Mouse (Mus musculus) cerebellum, adult 11-12 months (tissue): ENCODE data around the gene Mrpl24.
"Not testable (repeated sequence)": the region's sequence is repeated elsewhere in the genome, so short reads cannot be mapped to it uniquely, and the experiment has no call there.

ENCODE experiments used
- DNase-seq: peaks from one replicate; pipeline ENCODE4 v3.0.0; 2022

Mrpl24 gene

GRCm38 (mm10) chr3:87919336-87920108 is at the start of gene Mrpl24:
Gene Mrpl24, plus strand, starts transcription at chr3:87919506.
- DNase-seq, result peak; percentile 85

GRCm38 (mm10) chr3:87877730-87878129 is 41.6 kb upstream of the Mrpl24 start:
- no peak for DNase-seq

GRCm38 (mm10) chr3:87884291-87884690 is 35.0 kb upstream of the Mrpl24 start:
- no peak for DNase-seq

GRCm38 (mm10) chr3:87884708-87885251 is 34.5 kb upstream of the Mrpl24 start:
- peak; percentile 83 for DNase-seq

- peak; percentile 96 for DNase-seq
These were observed 33.9 kb upstream of the Mrpl24 start, which contains the start of gene Prcc for GRCm38 (mm10) chr3:87885281-87886003. Gene Prcc, minus strand, starts transcription at chr3:87885608.

- no peak for DNase-seq
These were observed 33.3 kb upstream of the Mrpl24 start for GRCm38 (mm10) chr3:87886004-87886365.

- DNase-seq, result peak; percentile 71
These were observed 32.9 kb upstream of the Mrpl24 start for GRCm38 (mm10) chr3:87886416-87886815.

- DNase-seq, result not testable (repeated sequence)
These were observed 31.9 kb upstream of the Mrpl24 start for GRCm38 (mm10) chr3:87887400-87887799.

- no peak for DNase-seq
These were observed 27.8 kb upstream of the Mrpl24 start for GRCm38 (mm10) chr3:87891481-87891880.

GRCm38 (mm10) chr3:87893367-87893905 is 25.9 kb upstream of the Mrpl24 start:
- no peak for DNase-seq

- no peak for DNase-seq
These were observed 20.0 kb upstream of the Mrpl24 start for GRCm38 (mm10) chr3:87899266-87899665.

GRCm38 (mm10) chr3:87899776-87900175 is 19.5 kb upstream of the Mrpl24 start:
- no peak for DNase-seq

- DNase-seq, result no peak
These were observed 18.2 kb upstream of the Mrpl24 start for GRCm38 (mm10) chr3:87901036-87901624.

GRCm38 (mm10) chr3:87901959-87902358 is 17.3 kb upstream of the Mrpl24 start:
- DNase-seq, result not testable (repeated sequence)

- no peak for DNase-seq
These were observed 15.5 kb upstream of the Mrpl24 start for GRCm38 (mm10) chr3:87903821-87904220.

GRCm38 (mm10) chr3:87905880-87906485 is 13.3 kb upstream of the Mrpl24 start, which contains the start of gene Hdgf:
Gene Hdgf, plus strand, starts transcription at chr3:87906321.
- DNase-seq, result peak; percentile 96

GRCm38 (mm10) chr3:87906601-87906980 is 12.7 kb upstream of the Mrpl24 start:
- peak; percentile 80 for DNase-seq

- DNase-seq, result peak; percentile 67
These were observed 12.1 kb upstream of the Mrpl24 start for GRCm38 (mm10) chr3:87906981-87907857.

- DNase-seq, result peak; percentile 29
These were observed 11.4 kb upstream of the Mrpl24 start for GRCm38 (mm10) chr3:87907906-87908305.

- peak; percentile 19 for DNase-seq
These were observed 9.9 kb upstream of the Mrpl24 start for GRCm38 (mm10) chr3:87909381-87909780.

GRCm38 (mm10) chr3:87909874-87910273 is 9.4 kb upstream of the Mrpl24 start:
- DNase-seq, result peak; percentile 46
